Mouse (Mus musculus): ENCODE measurements around the gene Arid3b. TPM values are rescaled to one million over a fixed set of nuclear protein-coding genes. Genes with fewer than 3 reads are reported as not detected.

Arid3b gene
- polyA plus RNA-seq, 1 experiment from 2014 or later = 7.0 TPM

DNA sequence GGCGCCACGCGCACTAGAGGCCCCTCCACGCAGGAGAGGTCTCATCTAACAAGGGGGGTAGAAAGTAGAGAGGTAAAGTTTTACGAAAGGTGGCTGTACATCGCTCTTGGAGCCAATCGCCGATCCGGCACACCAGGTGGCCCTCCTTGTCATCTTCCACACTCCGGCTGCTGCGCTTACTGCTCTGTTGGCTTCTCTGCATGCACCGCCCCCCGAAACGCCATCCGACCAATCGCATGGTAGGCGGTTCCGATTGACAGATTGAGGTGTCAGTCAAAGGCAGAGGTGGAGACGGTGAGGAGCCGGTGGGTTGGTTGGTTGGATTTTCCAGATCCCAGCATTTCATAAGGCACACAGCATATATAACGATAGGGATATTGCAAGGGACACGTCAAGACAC, 78.1 kb downstream of the Arid3b start:
- H3K9ac ChIP-seq (ENCODE audit: low read length) = no peak overlapping the region
- no peak for DNase-seq (ENCODE audit: low spot score)
- no peak for ATAC-seq
- H3K9me3 ChIP-seq (replicated peaks; ENCODE audit: control insufficient read depth, low read length) = no peaks in the 10 kb centered on the region
- no peak overlapping the region for H3K4me2 ChIP-seq (ENCODE audit: low read length)
- H3K36me3 ChIP-seq (ENCODE audit: control insufficient read depth, insufficient read depth, low read length) = peaks cover 80% of the 10 kb centered on the region
- no peak overlapping the region for H3K4me3 ChIP-seq (ENCODE audit: low read depth, low read length)
- no peak overlapping the region for H3K27ac ChIP-seq (ENCODE audit: low read depth, low read length)
- no peaks in the 10 kb centered on the region for H3K27me3 ChIP-seq (replicated peaks; ENCODE audit: control insufficient read depth, insufficient read depth, low read length)
- 89% methylated on average over 22 of the region's 22 CpGs for WGBS
- H3K4me1 ChIP-seq (ENCODE audit: control insufficient read depth, insufficient read depth, low read length) = peaks cover 16% of the 10 kb centered on the region

DNA sequence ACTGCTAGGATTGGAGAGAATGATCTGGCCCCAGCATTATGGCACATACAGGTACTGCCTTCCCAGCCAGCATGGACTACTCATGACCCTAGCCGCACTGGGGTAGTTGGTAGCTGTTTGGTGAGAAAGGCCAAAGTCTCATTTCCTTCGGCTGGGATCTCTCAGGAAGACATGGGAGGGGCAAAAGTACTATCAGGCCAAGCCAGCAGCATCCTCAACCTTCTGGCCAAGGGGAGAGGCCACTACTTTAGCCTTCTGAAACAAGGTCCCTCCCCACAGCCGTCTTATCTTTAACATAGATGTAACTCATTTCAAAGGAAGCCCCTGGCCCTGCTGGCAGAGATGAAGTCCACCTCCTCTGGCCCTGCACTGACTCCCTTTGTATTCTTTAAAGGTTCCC, 79.0 kb downstream of the Arid3b start:
- WGBS = 86% methylated on average over 3 of the region's 3 CpGs
- Histone ChIP-seq H3K27me3 (replicated peaks; ENCODE audit: control insufficient read depth, insufficient read depth, low read length) (no peaks in the 10 kb centered on the region), H3K9ac (ENCODE audit: low read length) (no peak overlapping the region), H3K4me1 (ENCODE audit: control insufficient read depth, insufficient read depth, low read length) (peaks cover 6% of the 10 kb centered on the region; the same call in 1 of the 2 replicates), H3K27ac (ENCODE audit: low read depth, low read length) (no peak overlapping the region), H3K4me3 (ENCODE audit: low read depth, low read length) (no peak overlapping the region), H3K4me2 (ENCODE audit: low read length) (no peak overlapping the region), H3K9me3 (replicated peaks; ENCODE audit: control insufficient read depth, low read length) (no peaks in the 10 kb centered on the region), H3K36me3 (ENCODE audit: control insufficient read depth, insufficient read depth, low read length) (peaks cover 89% of the 10 kb centered on the region)
- DNase-seq (ENCODE audit: low spot score) (no peak), ATAC-seq (no peak)

DNA sequence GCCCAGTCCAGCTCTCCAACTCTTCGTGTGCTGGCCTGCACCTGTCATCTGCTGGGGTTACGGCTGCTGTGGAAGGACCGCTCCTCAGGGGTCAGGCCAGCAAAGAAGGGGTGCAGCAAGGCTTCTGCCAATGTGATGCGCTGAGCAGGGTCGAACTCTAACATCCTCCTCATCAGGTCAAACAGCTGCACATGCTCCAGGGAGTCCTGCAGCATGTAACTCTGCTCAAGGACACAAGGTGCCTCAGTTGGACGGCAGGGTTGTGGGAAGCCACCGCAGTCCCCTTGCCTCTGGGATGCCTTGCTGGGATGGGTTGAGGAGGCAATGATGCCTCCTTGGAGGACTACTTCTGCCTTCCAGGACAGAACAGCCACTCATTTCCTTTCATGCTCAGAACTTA, 85.7 kb downstream of the Arid3b start:
- ATAC-seq (no peak), DNase-seq (ENCODE audit: low spot score) (no peak)
- Histone ChIP-seq H3K27ac (ENCODE audit: low read depth, low read length) (no peak overlapping the region), H3K9me3 (replicated peaks; ENCODE audit: control insufficient read depth, low read length) (no peaks in the 10 kb centered on the region), H3K4me2 (ENCODE audit: low read length) (no peak overlapping the region), H3K27me3 (replicated peaks; ENCODE audit: control insufficient read depth, insufficient read depth, low read length) (no peaks in the 10 kb centered on the region), H3K9ac (ENCODE audit: low read length) (no peak overlapping the region), H3K4me3 (ENCODE audit: low read depth, low read length) (no peak overlapping the region), H3K4me1 (ENCODE audit: control insufficient read depth, insufficient read depth, low read length) (no peaks in the 10 kb centered on the region), H3K36me3 (ENCODE audit: control insufficient read depth, insufficient read depth, low read length) (peaks cover 100% of the 10 kb centered on the region)
- 88% methylated on average over 7 of the region's 7 CpGs for WGBS

DNA sequence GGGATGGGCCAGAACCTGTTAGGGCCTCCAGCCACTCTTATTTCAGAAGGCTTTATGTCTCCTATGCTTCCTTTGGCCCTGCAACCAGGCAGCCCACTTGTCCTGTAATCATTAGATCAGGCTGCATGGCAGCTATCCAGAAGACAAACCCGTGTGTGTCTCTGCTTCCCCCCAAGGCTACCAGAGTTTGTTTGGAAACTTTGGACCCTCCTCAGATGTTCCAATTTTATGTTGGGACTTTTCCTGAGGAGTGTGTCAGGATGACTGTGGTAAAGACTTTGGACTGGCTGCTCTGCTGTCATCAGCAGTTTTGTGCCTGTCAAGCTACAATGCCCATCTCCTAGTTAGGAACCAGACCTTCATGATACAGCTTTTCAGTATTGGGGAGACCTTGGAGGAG, 87.8 kb downstream of the Arid3b start:
- H3K9ac ChIP-seq (ENCODE audit: low read length) = no peak overlapping the region
- 67% methylated on average over 1 of the region's 1 CpGs for WGBS
- no peaks in the 10 kb centered on the region for H3K9me3 ChIP-seq (replicated peaks; ENCODE audit: control insufficient read depth, low read length)
- no peak overlapping the region for H3K4me2 ChIP-seq (ENCODE audit: low read length)
- DNase-seq (ENCODE audit: low spot score) = no peak
- H3K27me3 ChIP-seq (replicated peaks; ENCODE audit: control insufficient read depth, insufficient read depth, low read length) = no peaks in the 10 kb centered on the region
- peaks cover 93% of the 10 kb centered on the region for H3K36me3 ChIP-seq (ENCODE audit: control insufficient read depth, insufficient read depth, low read length)
- no peak for ATAC-seq
- H3K4me3 ChIP-seq (ENCODE audit: low read depth, low read length) = no peak overlapping the region
- H3K27ac ChIP-seq (ENCODE audit: low read depth, low read length) = no peak overlapping the region
- H3K4me1 ChIP-seq (ENCODE audit: control insufficient read depth, insufficient read depth, low read length) = no peaks in the 10 kb centered on the region

DNA sequence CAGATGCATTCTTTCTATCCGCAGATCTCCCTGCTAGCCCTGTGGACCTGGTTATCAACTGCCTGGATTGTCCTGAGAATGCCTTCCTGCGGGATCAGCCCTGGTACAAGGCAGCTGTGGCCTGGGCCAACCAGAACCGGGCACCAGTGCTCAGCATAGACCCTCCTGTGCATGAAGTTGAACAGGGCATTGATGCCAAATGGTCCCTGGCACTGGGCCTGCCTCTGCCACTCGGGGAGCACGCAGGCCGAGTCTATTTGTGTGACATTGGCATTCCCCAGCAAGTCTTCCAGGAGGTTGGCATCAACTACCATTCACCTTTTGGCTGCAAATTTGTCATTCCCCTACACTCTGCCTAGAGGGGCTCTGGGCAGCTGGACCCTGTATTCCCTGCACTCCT, 88.5 kb downstream of the Arid3b start:
- Histone ChIP-seq H3K4me3 (ENCODE audit: low read depth, low read length) (no peak overlapping the region), H3K27me3 (replicated peaks; ENCODE audit: control insufficient read depth, insufficient read depth, low read length) (no peaks in the 10 kb centered on the region), H3K4me1 (ENCODE audit: control insufficient read depth, insufficient read depth, low read length) (no peaks in the 10 kb centered on the region), H3K9ac (ENCODE audit: low read length) (no peak overlapping the region), H3K36me3 (ENCODE audit: control insufficient read depth, insufficient read depth, low read length) (peaks cover 87% of the 10 kb centered on the region), H3K27ac (ENCODE audit: low read depth, low read length) (no peak overlapping the region), H3K4me2 (ENCODE audit: low read length) (no peak overlapping the region), H3K9me3 (replicated peaks; ENCODE audit: control insufficient read depth, low read length) (no peaks in the 10 kb centered on the region)
- no peak for ATAC-seq
- WGBS = 82% methylated on average over 6 of the region's 6 CpGs
- no peak for DNase-seq (ENCODE audit: low spot score)

DNA sequence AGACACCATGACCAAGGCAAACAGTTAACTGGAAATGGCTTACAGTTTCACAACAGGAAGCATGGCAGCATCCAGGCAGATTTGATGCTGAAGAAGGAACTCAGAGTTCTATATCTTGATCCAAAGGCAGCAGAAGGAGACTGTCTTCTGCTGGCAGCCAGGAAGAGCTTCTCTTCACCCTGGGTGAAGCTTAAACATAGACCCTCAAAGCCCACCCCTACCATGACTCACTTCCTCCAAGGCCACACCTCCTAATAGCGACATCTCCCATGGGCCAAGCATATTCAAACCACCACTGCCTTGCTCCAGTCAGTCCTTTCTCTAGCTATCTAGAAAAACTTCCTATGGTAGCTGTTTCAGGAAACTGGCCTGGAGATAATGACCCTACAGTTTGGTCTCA, 89.5 kb downstream of the Arid3b start:
- H3K4me3 ChIP-seq (ENCODE audit: low read depth, low read length) = no peak overlapping the region
- H3K4me1 ChIP-seq (ENCODE audit: control insufficient read depth, insufficient read depth, low read length) = no peaks in the 10 kb centered on the region
- H3K9ac ChIP-seq (ENCODE audit: low read length) = no peak overlapping the region
- no peak for DNase-seq (ENCODE audit: low spot score)
- 87% methylated on average over 1 of the region's 1 CpGs for WGBS
- H3K9me3 ChIP-seq (replicated peaks; ENCODE audit: control insufficient read depth, low read length) = no peaks in the 10 kb centered on the region
- ATAC-seq = no peak
- no peaks in the 10 kb centered on the region for H3K27me3 ChIP-seq (replicated peaks; ENCODE audit: control insufficient read depth, insufficient read depth, low read length)
- peaks cover 86% of the 10 kb centered on the region for H3K36me3 ChIP-seq (ENCODE audit: control insufficient read depth, insufficient read depth, low read length)
- no peak overlapping the region for H3K27ac ChIP-seq (ENCODE audit: low read depth, low read length)
- no peak overlapping the region for H3K4me2 ChIP-seq (ENCODE audit: low read length)

DNA sequence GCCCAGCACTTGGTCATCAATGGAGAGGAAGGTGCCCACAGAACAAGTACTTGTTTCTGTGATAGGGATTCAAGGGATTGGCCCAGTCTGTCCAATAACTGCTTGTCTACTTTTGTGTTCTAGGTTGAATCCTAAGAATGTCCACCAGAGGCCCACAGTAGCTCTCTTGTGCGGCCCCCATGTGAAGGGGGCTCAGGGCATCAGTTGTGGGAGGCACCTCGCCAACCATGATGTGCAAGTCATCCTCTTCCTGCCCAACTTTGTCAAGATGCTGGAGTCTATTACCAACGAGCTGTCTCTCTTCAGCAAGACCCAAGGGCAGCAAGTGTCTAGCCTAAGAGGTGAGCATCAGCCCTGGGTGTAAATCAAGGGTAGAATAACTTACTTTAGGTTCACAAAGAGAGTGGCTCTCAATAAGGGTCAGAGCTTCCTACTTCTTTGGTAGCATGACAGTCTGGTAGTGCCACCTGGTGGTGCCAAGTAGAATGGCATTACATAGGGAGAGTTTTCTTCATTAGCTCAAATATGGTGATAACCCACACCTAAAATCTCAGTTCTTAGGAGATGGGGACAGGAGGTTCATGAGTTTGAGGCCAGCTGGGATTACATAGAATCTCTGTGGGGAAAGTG, 92.0 kb downstream of the Arid3b start:
- no peaks in the 10 kb centered on the region for H3K27me3 ChIP-seq (replicated peaks; ENCODE audit: control insufficient read depth, insufficient read depth, low read length)
- no peak overlapping the region for H3K27ac ChIP-seq (ENCODE audit: low read depth, low read length)
- ATAC-seq = peak; percentile 40; the same call in 1 of the 2 replicates
- H3K9me3 ChIP-seq (replicated peaks; ENCODE audit: control insufficient read depth, low read length) = no peaks in the 10 kb centered on the region
- DNase-seq (ENCODE audit: low spot score) = peak; percentile 80
- no peak overlapping the region for H3K4me3 ChIP-seq (ENCODE audit: low read depth, low read length)
- WGBS = 71% methylated on average over 3 of the region's 3 CpGs
- no peak overlapping the region for H3K4me2 ChIP-seq (ENCODE audit: low read length)
- H3K4me1 ChIP-seq (ENCODE audit: control insufficient read depth, insufficient read depth, low read length) = no peaks in the 10 kb centered on the region
- peaks cover 83% of the 10 kb centered on the region for H3K36me3 ChIP-seq (ENCODE audit: control insufficient read depth, insufficient read depth, low read length)
- no peak overlapping the region for H3K9ac ChIP-seq (ENCODE audit: low read length)

Other genes starting within 250 kb of the Arid3b start
- 5.2 and 10.8 TPM in 2 replicates for gene Ulk3, start 247.3 kb downstream of the Arid3b start, polyA plus RNA-seq (2014; fragmentation: Nextera tagmentation; extraction: Ambion mirVana)
- 0.34 and 0.36 TPM in 2 replicates for gene Cplx3, start 230.5 kb downstream of the Arid3b start, polyA plus RNA-seq (2014; fragmentation: Nextera tagmentation; extraction: Ambion mirVana)
- gene Lman1l, start 216.0 kb downstream of the Arid3b start, polyA plus RNA-seq (2014; fragmentation: Nextera tagmentation; extraction: Ambion mirVana) = not detected in 2 replicates
- gene Csk, start 183.2 kb downstream of the Arid3b start, polyA plus RNA-seq (2014; fragmentation: Nextera tagmentation; extraction: Ambion mirVana) = 29.2 and 29.3 TPM in 2 replicates
- gene Cyp1a2, start 153.1 kb downstream of the Arid3b start, polyA plus RNA-seq (2014; fragmentation: Nextera tagmentation; extraction: Ambion mirVana) = not detected in 2 replicates
- gene Cyp1a1, start 148.9 kb downstream of the Arid3b start, polyA plus RNA-seq (2014; fragmentation: Nextera tagmentation; extraction: Ambion mirVana) = 0.19 TPM in 1 of 2 replicates, not detected in the other
- 27.5 and 28.9 TPM in 2 replicates for gene Edc3, start 128.3 kb downstream of the Arid3b start, polyA plus RNA-seq (2014; fragmentation: Nextera tagmentation; extraction: Ambion mirVana)
- 92.3 and 94.9 TPM in 2 replicates for gene Clk3, start 70.9 kb downstream of the Arid3b start, polyA plus RNA-seq (2014; fragmentation: Nextera tagmentation; extraction: Ambion mirVana)
- 144 and 166 TPM in 2 replicates for gene Ubl7, start 74.2 kb upstream of the Arid3b start, polyA plus RNA-seq (2014; fragmentation: Nextera tagmentation; extraction: Ambion mirVana)
- gene Sema7a, start 103.3 kb upstream of the Arid3b start, polyA plus RNA-seq (2014; fragmentation: Nextera tagmentation; extraction: Ambion mirVana) = 3.6 and 6.2 TPM in 2 replicates
- 0.15 and 0.54 TPM in 2 replicates for gene Cyp11a1, start 169.6 kb upstream of the Arid3b start, polyA plus RNA-seq (2014; fragmentation: Nextera tagmentation; extraction: Ambion mirVana)
- 9.9 and 11.1 TPM in 2 replicates for gene Stra6, start 227.0 kb upstream of the Arid3b start, polyA plus RNA-seq (2014; fragmentation: Nextera tagmentation; extraction: Ambion mirVana)

All from forebrain, embryonic 14.5 days (tissue).